Mouse (Mus musculus) hindbrain, postnatal 0 days (tissue): ENCODE measurements around the gene Fasn. TPM values are rescaled to one million over a fixed set of nuclear protein-coding genes. Genes with fewer than 3 reads are reported as not detected.
A peak's percentile ranks its signal among the peaks of the same experiment; 100 is the strongest.
"Not testable (repeated sequence)": the region's sequence is repeated elsewhere in the genome, so short reads cannot be mapped to it uniquely, and the experiment has no call there.

Source experiments
- ATAC-seq: fragments of 200-750 bp; cut with Nextera tagmentation; 2 replicates; pipeline ENCODE4 v1.8.0; 2017; ENCODE audit warnings: mild to moderate bottlenecking, moderate TSS enrichment, moderate library complexity
- DNase-seq: peaks from one replicate; pipeline ENCODE4 v3.0.0-alpha.2; 2015; ENCODE audit warnings: low spot score
- H3K27ac ChIP-seq: fragments of 300-500 bp; sonication (generic); 2 replicates; pipeline ENCODE4 v1.5.1; 2014; ENCODE audit warnings: mild to moderate bottlenecking
- H3K27me3 ChIP-seq: fragments of 300-500 bp; sonication (generic); 2 replicates; pipeline ENCODE4 v1.6.1; 2014; ENCODE audit warnings: low read length, mixed read lengths; ENCODE audit not compliant: insufficient read depth
- H3K36me3 ChIP-seq: fragments of 300-500 bp; sonication (generic); 2 replicates; pipeline ENCODE4 v1.6.1; 2014; ENCODE audit warnings: low read length, mixed read lengths; ENCODE audit not compliant: insufficient read depth
- H3K4me1 ChIP-seq: fragments of 300-500 bp; sonication (generic); 2 replicates; pipeline ENCODE4 v1.6.1; 2014; ENCODE audit warnings: antibody characterized with exemption, low read length, mixed read lengths; ENCODE audit not compliant: insufficient read depth
- H3K4me2 ChIP-seq: fragments of 300-500 bp; sonication (generic); 2 replicates; pipeline ENCODE4 v1.6.1; 2014; ENCODE audit warnings: low read depth, mild to moderate bottlenecking, low read length, moderate library complexity, mixed read lengths
- H3K4me3 ChIP-seq: fragments of 300-500 bp; sonication (generic); 2 replicates; pipeline ENCODE4 v1.5.1; 2014; ENCODE audit warnings: low read length
- H3K9ac ChIP-seq: fragments of 300-500 bp; sonication (generic); replicated peaks from 2 replicates; pipeline ENCODE4 v1.6.1; 2014; ENCODE audit warnings: mild to moderate bottlenecking, low read length, moderate library complexity, mixed read lengths
- H3K9me3 ChIP-seq: fragments of 300-500 bp; sonication (generic); 2 replicates; pipeline ENCODE4 v1.6.1; 2016; ENCODE audit warnings: low read length, mixed read lengths
- CTCF ChIP-seq: IDR thresholded peaks from 2 replicates; pipeline ENCODE4 v1.5.1; 2016; ENCODE audit warnings: antibody characterized with exemption, control low read depth, low read depth
- WGBS: fragments of 180-500 bp; shearing (Covaris S2); extraction: QIAGEN DNeasy Blood & Tissue Kit; methylation state at CpG from one replicate; pipeline ENCODE4 v1.1.7; 2014; 5-methylcytosine and 5-hydroxymethylcytosine counted together
- polyA plus RNA-seq: library from polyadenylated mRNA; unstranded; fragments of >200 nt; fragmentation: Nextera tagmentation; extraction: Ambion mirVana; gene quantifications from 2 replicates; pipeline ENCODE4 v1.2.1, GENCODE M21; 2015
- total RNA-seq: library from RNA; depleted of rRNA; stranded (reverse); fragments of >200 nt; gene quantifications from 2 replicates; pipeline ENCODE4 v1.2.3, GENCODE M21; 2014

Fasn gene
- total and polyA plus RNA-seq, 2 experiments from 2014 or later = 54.4 to 499 TPM

DNA sequence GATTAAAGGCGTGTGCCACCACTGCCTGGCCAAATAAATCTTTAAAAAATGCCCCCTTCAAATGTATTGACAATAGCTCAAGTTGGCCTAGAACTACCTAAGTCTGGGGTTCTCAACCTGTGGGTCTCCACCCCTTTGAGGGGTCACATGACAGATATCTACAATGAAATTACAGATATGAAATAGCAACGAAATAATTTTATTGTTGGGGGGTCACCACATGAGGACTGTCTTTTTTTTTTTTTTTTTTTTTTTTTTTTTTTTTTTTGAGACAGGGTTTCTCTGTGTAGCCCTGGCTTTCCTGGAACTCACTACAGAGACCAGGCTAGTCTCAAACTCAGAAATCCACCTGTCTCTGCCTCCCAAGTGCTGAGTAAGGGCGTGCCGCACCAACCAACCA is 20.0 kb upstream of the Fasn start:
- WGBS = 82% methylated on average over 4 of the region's 4 CpGs
- Histone ChIP-seq H3K9ac (no peak overlapping the region), H3K4me1 (no peaks in the 10 kb centered on the region), H3K27ac (no peak overlapping the region), H3K9me3 (no peaks in the 10 kb centered on the region), H3K27me3 (no peaks in the 10 kb centered on the region), H3K36me3 (no peaks in the 10 kb centered on the region), H3K4me2 (no peak overlapping the region), H3K4me3 (no peak overlapping the region)
- ATAC-seq (no peak), DNase-seq (no peak)
- TF ChIP-seq CTCF = no peak

GRCm38 (mm10) chr11:120833555-120834280 is 9.4 kb upstream of the Fasn start:
- Histone ChIP-seq H3K4me1 (no peaks in the 10 kb centered on the region; the same call in 1 of the 2 replicates), H3K36me3 (0 out of 2 replicates have a peak, but pooled peaks cover 4% of the 10 kb centered on the region), H3K9ac (no peak overlapping the region), H3K9me3 (no peaks in the 10 kb centered on the region), H3K4me3 (no peak overlapping the region), H3K27me3 (no peaks in the 10 kb centered on the region), H3K27ac (peak overlapping the region; percentile 75), H3K4me2 (no peak overlapping the region)
- DNase-seq (peak; percentile 65), ATAC-seq (peak; percentile 87)
- 42% methylated on average over 8 of the region's 8 CpGs for WGBS
- no peak for TF ChIP-seq CTCF

GRCm38 (mm10) chr11:120832962-120833361 is 8.6 kb upstream of the Fasn start:
- not testable (repeated sequence) for H3K9me3 ChIP-seq, H3K4me3 ChIP-seq, H3K9ac ChIP-seq, H3K36me3 ChIP-seq, H3K4me2 ChIP-seq, ATAC-seq, DNase-seq, H3K4me1 ChIP-seq, H3K27me3 ChIP-seq
- peak overlapping the region; percentile 75 for H3K27ac ChIP-seq
- 97% methylated on average over 5 of the region's 5 CpGs for WGBS

DNA sequence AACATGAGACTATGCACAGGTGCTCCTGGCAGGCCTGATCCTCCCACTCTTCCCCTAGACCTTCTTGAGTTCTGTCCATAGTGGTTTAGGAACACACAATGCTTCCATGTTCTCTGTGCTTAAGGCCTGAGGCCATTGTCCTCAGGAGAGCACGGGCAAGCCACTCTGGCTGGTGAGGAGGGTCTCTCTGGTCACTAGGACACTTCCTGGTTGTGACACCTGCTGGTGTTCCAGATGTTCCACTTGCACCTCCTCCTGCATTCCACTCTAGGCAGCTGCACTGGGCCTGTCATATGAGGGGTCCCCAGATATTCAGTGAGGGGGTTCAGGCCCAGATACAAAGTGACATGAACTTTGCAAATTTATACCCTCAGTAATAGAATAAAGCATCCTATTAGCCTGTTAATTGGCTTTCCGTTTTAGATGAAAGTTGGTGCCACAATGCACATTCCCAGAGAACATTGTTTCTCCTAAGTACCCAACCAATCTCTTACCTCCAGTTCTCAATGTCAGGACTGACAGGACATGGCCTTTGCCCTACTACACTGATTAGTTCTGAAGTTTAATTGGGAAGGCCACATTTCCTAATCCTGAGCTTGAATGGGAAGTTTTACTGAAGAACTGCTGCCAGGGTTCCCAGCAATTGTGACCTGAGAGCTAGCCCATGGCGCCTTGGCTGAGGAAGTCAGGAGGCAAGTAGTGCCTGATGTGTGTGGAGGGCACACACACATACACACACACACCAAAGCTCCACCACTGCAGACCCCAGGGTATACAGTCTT is 7.5 kb upstream of the Fasn start:
- WGBS = 84% methylated on average over 3 of the region's 3 CpGs
- Histone ChIP-seq H3K4me3 (no peak overlapping the region), H3K9ac (no peak overlapping the region), H3K27me3 (no peaks in the 10 kb centered on the region), H3K9me3 (no peaks in the 10 kb centered on the region), H3K27ac (no peak overlapping the region), H3K4me2 (no peak overlapping the region), H3K4me1 (no peaks in the 10 kb centered on the region; the same call in 1 of the 2 replicates), H3K36me3 (0 out of 2 replicates have a peak, but pooled peaks cover 4% of the 10 kb centered on the region)
- DNase-seq = no peak
- ATAC-seq = no peak
- TF ChIP-seq CTCF = no peak

DNA sequence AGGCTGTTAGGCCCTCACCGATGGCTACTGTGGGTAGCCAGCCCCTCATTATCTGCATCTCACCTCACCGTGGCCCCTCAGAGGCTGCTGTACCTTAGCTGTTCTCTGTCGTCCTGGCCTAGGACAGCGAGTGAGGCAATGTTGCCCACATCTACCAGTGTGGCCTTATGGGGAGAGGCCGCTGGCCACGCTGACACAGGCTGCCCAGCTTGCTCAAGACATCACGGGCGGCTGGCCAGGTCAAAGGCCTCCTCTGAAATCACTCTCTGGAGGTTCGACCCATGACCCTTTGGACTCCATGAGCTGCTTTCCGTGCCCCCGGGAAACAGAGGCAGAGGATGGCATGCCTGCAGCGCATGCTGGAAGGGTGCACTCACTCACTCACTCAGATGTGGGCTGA is 6.3 kb upstream of the Fasn start:
- Histone ChIP-seq H3K27me3 (no peaks in the 10 kb centered on the region), H3K4me1 (peaks cover under 1% of the 10 kb centered on the region; the same call in 1 of the 2 replicates), H3K9ac (no peak overlapping the region), H3K4me3 (no peak overlapping the region), H3K4me2 (no peak overlapping the region), H3K36me3 (0 out of 2 replicates have a peak, but pooled peaks cover 4% of the 10 kb centered on the region), H3K9me3 (no peaks in the 10 kb centered on the region), H3K27ac (no peak overlapping the region)
- TF ChIP-seq CTCF = no peak
- whole genome bisulfite sequencing = 73% methylated on average over 12 of the region's 12 CpGs
- DNase-seq = no peak
- ATAC-seq = no peak

GRCm38 (mm10) chr11:120829757-120830532 is 5.6 kb upstream of the Fasn start:
- DNase-seq = no peak
- no peak overlapping the region for H3K4me2 ChIP-seq
- no peaks in the 10 kb centered on the region for H3K9me3 ChIP-seq
- no peak overlapping the region for H3K9ac ChIP-seq
- no peak for TF ChIP-seq CTCF
- H3K27ac ChIP-seq = no peak overlapping the region
- H3K4me1 ChIP-seq = peaks cover 8% of the 10 kb centered on the region
- ATAC-seq = no peak
- H3K36me3 ChIP-seq = 0 out of 2 replicates have a peak, but pooled peaks cover 4% of the 10 kb centered on the region
- 87% methylated on average over 10 of the region's 10 CpGs for WGBS
- no peak overlapping the region for H3K4me3 ChIP-seq
- no peaks in the 10 kb centered on the region for H3K27me3 ChIP-seq
